Mouse (Mus musculus): ENCODE results near the gene Krtap7-1. TPM values are rescaled to one million over a fixed set of nuclear protein-coding genes. Genes with fewer than 3 reads are reported as not detected.

Gene Krtap7-1
- not detected in 2 replicates for polyA plus RNA-seq (2016; fragmentation: Nextera tagmentation; extraction: Ambion mirVana)

GRCm38 (mm10) chr16:89508223-89508622, at the start of gene Krtap7-1:
TSS of gene Krtap7-1 (minus strand) at chr16:89508323.
- no peaks in the 10 kb centered on the region for H3K36me3 ChIP-seq
- no peak for DNase-seq (ENCODE audit: low spot score)
- no peak within 1 kb of the TSS for H3K4me3 ChIP-seq
- no peaks in the 10 kb centered on the region for H3K4me1 ChIP-seq (replicated peaks)
- no peak within 1 kb of the TSS for H3K27ac ChIP-seq
- no peaks in the 10 kb centered on the region for H3K9me3 ChIP-seq
- 94% methylated on average over 4 of the region's 4 CpGs for WGBS
- H3K27me3 ChIP-seq (ENCODE audit: insufficient read depth, poor library complexity, severe bottlenecking), result no peaks in the 10 kb centered on the region

GRCm38 (mm10) chr16:89550298-89550697, 42.2 kb upstream of the Krtap7-1 start:
- Histone ChIP-seq H3K27me3 (ENCODE audit: insufficient read depth, poor library complexity, severe bottlenecking) (no peaks in the 10 kb centered on the region), H3K27ac (no peak overlapping the region), H3K4me1 (replicated peaks) (no peaks in the 10 kb centered on the region), H3K4me3 (no peak overlapping the region), H3K36me3 (no peaks in the 10 kb centered on the region), H3K9me3 (no peaks in the 10 kb centered on the region)
- no peak for DNase-seq (ENCODE audit: low spot score)

- Histone ChIP-seq H3K27me3 (ENCODE audit: insufficient read depth, poor library complexity, severe bottlenecking) (no peaks in the 10 kb centered on the region), H3K36me3 (no peaks in the 10 kb centered on the region), H3K27ac (no peak overlapping the region), H3K4me3 (no peak overlapping the region), H3K9me3 (no peaks in the 10 kb centered on the region), H3K4me1 (replicated peaks) (no peaks in the 10 kb centered on the region)
- 72% methylated on average over 5 of the region's 5 CpGs for WGBS
- no peak for DNase-seq (ENCODE audit: low spot score)
These were observed 29.9 kb upstream of the Krtap7-1 start for GRCm38 (mm10) chr16:89538031-89538484.

- DNase-seq (ENCODE audit: low spot score), result no peak
- Histone ChIP-seq H3K27me3 (ENCODE audit: insufficient read depth, poor library complexity, severe bottlenecking) (no peaks in the 10 kb centered on the region), H3K4me1 (replicated peaks) (no peaks in the 10 kb centered on the region), H3K9me3 (no peaks in the 10 kb centered on the region), H3K27ac (no peak overlapping the region), H3K4me3 (no peak overlapping the region), H3K36me3 (no peaks in the 10 kb centered on the region)
- WGBS, result 92% methylated on average over 6 of the region's 6 CpGs
These were observed 29.2 kb upstream of the Krtap7-1 start for GRCm38 (mm10) chr16:89537349-89537748.

- H3K9me3 ChIP-seq, result no peaks in the 10 kb centered on the region
- WGBS, result 22% methylated on average over 7 of the region's 7 CpGs
- no peak overlapping the region for H3K4me3 ChIP-seq
- peak overlapping the region; percentile 81 for H3K27ac ChIP-seq
- H3K27me3 ChIP-seq (ENCODE audit: insufficient read depth, poor library complexity, severe bottlenecking), result no peaks in the 10 kb centered on the region
- H3K36me3 ChIP-seq, result no peaks in the 10 kb centered on the region
- DNase-seq (ENCODE audit: low spot score), result no peak
- H3K4me1 ChIP-seq (replicated peaks), result peaks cover 28% of the 10 kb centered on the region
These were observed 22.4 kb upstream of the Krtap7-1 start for GRCm38 (mm10) chr16:89530547-89530946.

- peak overlapping the region; percentile 81 for H3K27ac ChIP-seq
- H3K27me3 ChIP-seq (ENCODE audit: insufficient read depth, poor library complexity, severe bottlenecking), result no peaks in the 10 kb centered on the region
- no peak for DNase-seq (ENCODE audit: low spot score)
- H3K4me1 ChIP-seq (replicated peaks), result peaks cover 28% of the 10 kb centered on the region
- H3K4me3 ChIP-seq, result no peak overlapping the region
- H3K9me3 ChIP-seq, result no peaks in the 10 kb centered on the region
- H3K36me3 ChIP-seq, result no peaks in the 10 kb centered on the region
- WGBS, result 63% methylated on average over 7 of the region's 7 CpGs
These were observed 21.7 kb upstream of the Krtap7-1 start for GRCm38 (mm10) chr16:89529846-89530245.

GRCm38 (mm10) chr16:89528380-89528779, 20.3 kb upstream of the Krtap7-1 start:
- no peak overlapping the region for H3K4me3 ChIP-seq
- 60% methylated on average over 3 of the region's 3 CpGs for WGBS
- no peaks in the 10 kb centered on the region for H3K36me3 ChIP-seq
- peaks cover 28% of the 10 kb centered on the region for H3K4me1 ChIP-seq (replicated peaks)
- H3K27ac ChIP-seq, result peak overlapping the region; percentile 66; the same call in 1 of the 2 replicates
- no peak for DNase-seq (ENCODE audit: low spot score)
- H3K9me3 ChIP-seq, result no peaks in the 10 kb centered on the region
- H3K27me3 ChIP-seq (ENCODE audit: insufficient read depth, poor library complexity, severe bottlenecking), result no peaks in the 10 kb centered on the region

GRCm38 (mm10) chr16:89520996-89521395, 12.9 kb upstream of the Krtap7-1 start:
- no peak for DNase-seq (ENCODE audit: low spot score)
- Histone ChIP-seq H3K27ac (no peak overlapping the region), H3K4me3 (no peak overlapping the region), H3K4me1 (replicated peaks) (no peaks in the 10 kb centered on the region), H3K27me3 (ENCODE audit: insufficient read depth, poor library complexity, severe bottlenecking) (no peaks in the 10 kb centered on the region), H3K9me3 (no peaks in the 10 kb centered on the region), H3K36me3 (no peaks in the 10 kb centered on the region)
- 93% methylated on average over 4 of the region's 4 CpGs for WGBS

- Histone ChIP-seq H3K36me3 (no peaks in the 10 kb centered on the region), H3K4me3 (no peak overlapping the region), H3K9me3 (no peaks in the 10 kb centered on the region), H3K27ac (no peak overlapping the region), H3K4me1 (replicated peaks) (no peaks in the 10 kb centered on the region), H3K27me3 (ENCODE audit: insufficient read depth, poor library complexity, severe bottlenecking) (no peaks in the 10 kb centered on the region)
- DNase-seq (ENCODE audit: low spot score), result no peak
- 91% methylated on average over 2 of the region's 2 CpGs for WGBS
These were observed 12.4 kb upstream of the Krtap7-1 start for GRCm38 (mm10) chr16:89520555-89520954.

- WGBS, result 96% methylated on average over 6 of the region's 6 CpGs
These were observed 12.0 kb upstream of the Krtap7-1 start for GRCm38 (mm10) chr16:89520091-89520490.

GRCm38 (mm10) chr16:89517635-89518034, 9.5 kb upstream of the Krtap7-1 start:
- H3K27me3 ChIP-seq (ENCODE audit: insufficient read depth, poor library complexity, severe bottlenecking), result no peaks in the 10 kb centered on the region
- DNase-seq (ENCODE audit: low spot score), result peak; percentile 28
- no peaks in the 10 kb centered on the region for H3K4me1 ChIP-seq (replicated peaks)
- H3K9me3 ChIP-seq, result no peaks in the 10 kb centered on the region
- WGBS, result 65% methylated on average over 9 of the region's 9 CpGs
- no peaks in the 10 kb centered on the region for H3K36me3 ChIP-seq
- H3K27ac ChIP-seq, result no peak overlapping the region
- no peak overlapping the region for H3K4me3 ChIP-seq

More at GRCm38 (mm10) chr16:89520091-89520490, 12.0 kb upstream of the Krtap7-1 start:
- Histone ChIP-seq H3K27ac (no peak overlapping the region), H3K9me3 (no peaks in the 10 kb centered on the region), H3K36me3 (no peaks in the 10 kb centered on the region), H3K4me3 (no peak overlapping the region), H3K4me1 (replicated peaks) (no peaks in the 10 kb centered on the region), H3K27me3 (ENCODE audit: insufficient read depth, poor library complexity, severe bottlenecking) (no peaks in the 10 kb centered on the region)
- DNase-seq (ENCODE audit: low spot score), result no peak

GRCm38 (mm10) chr16:89513431-89513830, 5.3 kb upstream of the Krtap7-1 start:
- Histone ChIP-seq H3K4me3 (no peak overlapping the region), H3K36me3 (no peaks in the 10 kb centered on the region), H3K9me3 (no peaks in the 10 kb centered on the region), H3K27ac (no peak overlapping the region), H3K27me3 (ENCODE audit: insufficient read depth, poor library complexity, severe bottlenecking) (no peaks in the 10 kb centered on the region), H3K4me1 (replicated peaks) (no peaks in the 10 kb centered on the region)
- 91% methylated on average over 7 of the region's 7 CpGs for WGBS
- no peak for DNase-seq (ENCODE audit: low spot score)

GRCm38 (mm10) chr16:89503571-89503970, 4.6 kb downstream of the Krtap7-1 start:
- Histone ChIP-seq H3K4me3 (no peak overlapping the region), H3K4me1 (replicated peaks) (no peaks in the 10 kb centered on the region), H3K27ac (no peak overlapping the region), H3K36me3 (no peaks in the 10 kb centered on the region), H3K9me3 (no peaks in the 10 kb centered on the region), H3K27me3 (ENCODE audit: insufficient read depth, poor library complexity, severe bottlenecking) (no peaks in the 10 kb centered on the region)
- DNase-seq (ENCODE audit: low spot score), result no peak
- WGBS, result 87% methylated on average over 2 of the region's 2 CpGs

- 86% methylated on average over 5 of the region's 5 CpGs for WGBS
- H3K36me3 ChIP-seq, result no peaks in the 10 kb centered on the region
- no peak overlapping the region for H3K4me3 ChIP-seq
- H3K27ac ChIP-seq, result no peak overlapping the region
- H3K9me3 ChIP-seq, result no peaks in the 10 kb centered on the region
- no peaks in the 10 kb centered on the region for H3K27me3 ChIP-seq (ENCODE audit: insufficient read depth, poor library complexity, severe bottlenecking)
- DNase-seq (ENCODE audit: low spot score), result no peak
- no peaks in the 10 kb centered on the region for H3K4me1 ChIP-seq (replicated peaks)
These were observed 6.3 kb downstream of the Krtap7-1 start for GRCm38 (mm10) chr16:89501870-89502269.
